Mouse (Mus musculus) adrenal gland, adult 2 months (tissue): ENCODE results near the gene 2010111I01Rik. TPM values are rescaled to one million over a fixed set of nuclear protein-coding genes. Genes with fewer than 3 reads are reported as not detected.

Experiments
- DNase-seq: peaks from one replicate; pipeline ENCODE4 v3.0.0; 2021
- polyA plus RNA-seq: library from polyadenylated mRNA; depleted of rRNA; stranded (reverse); fragments of >200 nt; gene quantifications from 2 replicates; pipeline ENCODE4 v1.2.3, GENCODE M21; 2012
- total RNA-seq, 2 experiments: library from RNA; stranded (reverse); gene quantifications; 2 replicates each; pipeline ENCODE4 v1.2.3; 2021

2010111I01Rik gene
- total and polyA plus RNA-seq, 3 experiments, result 39.9 to 99.2 (median 62.1) TPM

- DNase-seq, result peak; percentile 21
Measured at GRCm38 (mm10) chr13:63154851-63155571, 190.3 kb downstream of the 2010111I01Rik start.

GRCm38 (mm10) chr13:63156264-63156663 is 191.6 kb downstream of the 2010111I01Rik start:
- no peak for DNase-seq

GRCm38 (mm10) chr13:63170282-63171073 is 205.8 kb downstream of the 2010111I01Rik start:
- no peak for DNase-seq

GRCm38 (mm10) chr13:63171347-63172096 is 206.8 kb downstream of the 2010111I01Rik start:
- no peak for DNase-seq

DNA sequence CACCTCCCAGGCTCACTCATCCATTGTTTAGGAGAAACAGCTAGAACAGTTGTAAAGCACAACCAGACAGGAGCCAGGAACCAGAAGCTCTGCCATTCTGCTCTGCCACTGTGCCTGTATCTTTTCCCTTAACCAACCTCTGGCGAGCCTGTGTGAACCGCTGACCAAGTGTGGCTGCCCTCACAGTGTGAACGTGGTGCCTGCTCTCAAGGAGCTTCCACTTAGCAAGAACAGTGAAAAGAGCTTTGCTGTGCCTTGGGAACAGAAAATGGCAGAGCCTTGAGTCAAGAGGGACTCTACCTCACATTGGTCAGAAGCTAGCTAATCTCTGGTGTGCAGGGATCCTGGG is 207.4 kb downstream of the 2010111I01Rik start:
- DNase-seq, result no peak

GRCm38 (mm10) chr13:63174252-63175020 is 209.7 kb downstream of the 2010111I01Rik start:
- no peak for DNase-seq

DNA sequence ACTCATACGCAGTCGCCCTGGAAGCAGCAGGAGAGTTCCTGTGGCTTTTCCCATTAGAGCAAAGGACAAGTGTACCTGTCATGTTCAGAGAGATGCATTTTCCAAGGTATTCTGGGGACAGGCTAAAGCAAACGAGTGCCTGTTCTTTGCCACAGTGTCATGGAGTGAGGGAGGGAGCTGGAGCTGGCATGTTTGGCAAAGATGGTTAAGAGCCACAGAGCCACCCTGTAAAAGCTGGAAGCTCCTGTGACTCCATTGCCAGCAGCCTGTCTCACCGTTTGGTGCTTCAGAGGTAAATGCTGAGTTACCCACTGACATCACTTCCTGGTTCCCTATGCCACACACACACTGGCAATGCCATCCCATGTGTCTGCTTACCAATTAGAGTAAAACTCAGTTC is 211.4 kb downstream of the 2010111I01Rik start:
- DNase-seq, result no peak

DNA sequence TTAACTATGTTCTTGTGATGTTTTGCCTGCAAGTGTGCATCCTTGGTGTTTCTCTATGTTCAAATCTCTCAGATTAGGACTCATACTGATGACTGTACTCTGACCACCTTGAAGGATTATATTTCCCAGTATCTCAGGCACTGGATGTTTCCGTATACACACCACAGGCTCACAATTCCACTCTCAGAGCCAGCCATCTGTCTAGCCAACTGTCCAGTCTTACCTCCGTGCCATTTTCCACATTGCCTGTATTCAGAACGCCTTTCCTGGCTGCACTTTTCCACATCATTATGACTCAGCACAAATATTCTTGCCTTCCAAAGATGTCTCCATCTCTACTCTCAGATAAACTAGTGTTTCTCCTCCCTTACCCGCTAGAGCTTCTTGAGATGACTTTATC is 212.5 kb downstream of the 2010111I01Rik start:
- no peak for DNase-seq

- DNase-seq, result no peak
Measured at GRCm38 (mm10) chr13:63180641-63181235, 216.0 kb downstream of the 2010111I01Rik start.

DNA sequence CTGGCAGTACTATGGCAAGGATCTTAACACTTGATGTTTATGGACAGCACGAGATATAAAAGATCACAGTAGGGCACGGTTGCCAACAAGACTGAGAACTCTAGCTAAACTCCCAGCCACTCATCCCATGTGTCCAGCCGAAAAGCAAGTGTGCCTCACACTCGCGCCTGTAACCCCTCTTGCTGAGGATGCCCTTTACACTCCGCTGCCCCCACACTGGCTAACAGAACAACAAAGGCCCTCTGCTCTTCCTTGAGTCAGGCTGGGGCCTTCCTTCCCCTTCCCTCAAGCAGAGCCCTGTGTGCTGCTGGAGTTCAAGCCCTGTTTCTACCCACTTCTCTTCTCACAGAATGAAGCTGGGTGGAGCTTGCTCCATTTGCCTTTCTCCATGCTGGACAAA is 220.3 kb downstream of the 2010111I01Rik start:
- no peak for DNase-seq

GRCm38 (mm10) chr13:63186217-63186616 is 221.5 kb downstream of the 2010111I01Rik start:
- DNase-seq, result no peak

DNA sequence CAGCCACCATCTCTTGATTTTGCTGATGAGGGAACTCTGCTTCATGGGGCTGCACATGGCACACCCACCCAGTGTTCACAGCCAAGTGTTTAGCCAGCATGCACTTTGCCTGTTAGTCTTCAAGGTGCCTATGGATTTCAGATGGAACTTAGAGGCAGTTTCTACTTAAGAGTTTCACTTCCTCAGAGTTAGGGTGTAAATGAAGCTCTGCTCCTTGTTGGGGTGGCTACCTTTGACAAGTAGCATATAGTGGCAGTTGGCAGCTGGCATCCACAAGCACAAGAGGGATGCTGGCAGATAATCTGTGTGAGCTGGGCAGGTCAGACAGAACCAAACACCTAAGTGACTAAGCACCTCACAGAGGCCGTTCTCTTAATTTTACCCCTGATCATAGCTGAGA is 221.9 kb downstream of the 2010111I01Rik start:
- DNase-seq, result no peak

- DNase-seq, result no peak
Measured at GRCm38 (mm10) chr13:63187145-63188143, 222.8 kb downstream of the 2010111I01Rik start.

DNA sequence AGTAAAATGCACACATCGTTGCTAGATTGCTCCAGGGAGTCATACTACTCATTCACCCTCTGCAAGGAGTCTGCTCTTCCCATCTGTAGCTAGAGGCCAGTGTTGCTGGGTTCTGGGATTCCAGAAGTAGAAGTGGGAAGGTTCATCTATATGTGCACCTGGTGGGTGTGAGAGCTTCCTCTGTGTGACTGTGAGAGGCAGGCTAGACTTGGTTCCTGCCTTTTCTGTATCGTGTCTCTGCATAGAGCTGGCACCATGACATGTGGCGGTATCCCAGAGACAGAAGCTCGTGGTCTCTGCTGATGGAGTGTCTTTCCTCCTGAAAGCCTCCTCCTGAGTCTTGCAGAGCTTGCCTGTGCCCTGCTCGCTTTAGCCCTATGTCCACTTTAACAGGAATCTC is 223.6 kb downstream of the 2010111I01Rik start:
- DNase-seq, result no peak

DNA sequence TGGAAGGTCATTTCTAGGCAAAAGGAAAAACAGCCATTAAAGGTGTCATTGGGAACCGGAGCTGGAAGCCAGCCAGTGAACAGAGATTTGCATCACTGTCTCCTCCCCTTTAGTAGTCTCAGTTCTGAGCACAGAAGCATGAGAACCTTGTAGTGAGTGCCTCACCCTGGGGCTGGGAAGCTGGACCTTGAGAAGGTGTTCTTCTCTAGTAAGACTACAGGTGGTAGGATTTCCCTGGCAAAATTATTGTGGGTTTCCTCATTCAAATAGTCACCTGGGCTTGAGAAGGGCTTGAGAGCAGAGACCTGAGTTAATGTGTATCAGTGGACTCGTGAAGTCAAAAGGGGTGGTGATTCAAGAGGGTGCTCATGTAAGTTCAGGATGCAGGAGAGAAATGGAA is 224.1 kb downstream of the 2010111I01Rik start:
- DNase-seq, result peak; percentile 7

DNA sequence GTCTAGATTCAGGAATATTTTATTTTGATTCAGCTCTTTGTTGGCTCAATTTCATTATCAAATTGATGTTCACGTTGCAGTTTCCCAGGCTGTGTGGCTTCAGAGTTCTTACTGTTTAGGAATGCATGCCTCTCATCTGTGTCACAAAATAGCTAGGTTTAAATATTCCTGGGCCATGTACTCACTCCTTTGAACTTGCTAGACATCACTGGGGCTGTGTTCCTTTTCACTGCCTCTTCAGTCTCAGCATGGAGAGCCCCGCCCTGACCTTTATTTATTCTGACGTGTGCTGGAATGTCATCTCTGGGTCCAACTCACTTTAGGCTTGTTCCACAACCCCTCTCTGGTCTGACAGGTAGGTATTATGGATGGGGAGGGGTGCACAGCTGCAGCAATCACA is 228.7 kb downstream of the 2010111I01Rik start:
- no peak for DNase-seq

- DNase-seq, result no peak
Measured at GRCm38 (mm10) chr13:63198038-63198437, 233.3 kb downstream of the 2010111I01Rik start.

DNA sequence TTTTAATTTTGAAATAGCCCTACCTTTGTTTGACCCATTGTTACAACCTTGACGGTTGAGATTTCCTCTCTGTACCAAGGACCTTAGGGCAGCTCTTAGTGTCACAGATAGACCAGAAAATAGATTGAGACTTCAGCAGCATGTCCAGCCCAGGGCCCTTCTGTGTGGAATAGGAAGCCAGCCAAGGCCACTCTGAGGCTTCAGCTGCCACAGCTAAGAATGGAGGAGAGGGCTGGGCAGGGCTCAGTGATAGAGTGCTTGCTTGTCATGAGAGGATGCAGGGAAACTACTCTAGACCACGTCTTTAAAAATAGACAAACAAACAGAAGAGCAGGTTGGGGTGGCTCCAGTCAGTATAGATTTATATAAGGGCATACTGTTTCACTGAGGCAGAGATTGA is 234.9 kb downstream of the 2010111I01Rik start:
- DNase-seq, result peak; percentile 46

DNA sequence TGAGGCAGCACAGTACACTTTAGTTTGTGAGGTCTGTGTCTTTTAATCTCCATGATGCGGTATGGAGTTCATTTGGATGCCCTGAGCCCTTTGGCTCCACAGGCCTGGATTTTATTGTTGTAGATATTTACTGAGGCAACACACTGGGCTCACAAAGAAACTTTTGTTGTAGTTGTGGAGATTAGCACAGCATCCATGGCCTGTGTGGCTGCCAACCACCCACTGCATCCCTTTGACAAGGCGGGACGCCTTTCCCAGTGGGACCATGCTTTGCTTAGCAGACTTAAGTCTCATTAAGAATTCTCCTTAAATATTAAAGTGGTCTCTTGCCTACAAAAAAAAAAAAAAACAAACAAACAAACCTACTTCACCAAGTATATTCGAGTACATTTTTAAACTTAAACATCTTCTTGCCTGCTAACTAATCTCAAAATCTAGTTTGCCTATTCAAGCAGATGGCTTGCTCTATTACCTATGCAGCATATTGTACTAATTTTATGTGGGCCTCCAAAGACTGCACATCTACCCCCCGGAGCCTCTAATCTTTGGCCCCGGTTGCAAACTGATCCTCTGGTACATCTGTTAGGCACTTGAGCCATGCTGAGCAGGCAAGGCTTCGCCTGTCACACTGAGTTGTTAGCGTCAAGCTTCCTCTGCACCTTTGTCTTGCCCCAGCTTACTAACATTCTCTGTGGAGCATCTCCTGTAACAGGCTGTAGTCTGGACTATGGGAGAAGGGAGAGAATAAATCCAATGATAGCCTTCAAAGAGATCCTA is 239.0 kb downstream of the 2010111I01Rik start:
- no peak for DNase-seq
